Mouse (Mus musculus): Measurements from ENCODE around the gene Ranbp3. TPM values are rescaled to one million over a fixed set of nuclear protein-coding genes. Genes with fewer than 3 reads are reported as not detected.
A peak's percentile ranks its signal among the peaks of the same experiment; 100 is the strongest.

Ranbp3 gene
- polyA plus RNA-seq, 1 experiment from 2014 or later: 105 TPM

- no peak overlapping the region for H3K27ac ChIP-seq (replicated peaks; ENCODE audit: low read depth, low read length)
- H3K4me1 ChIP-seq (ENCODE audit: control insufficient read depth, insufficient read depth, low read length): 0 out of 2 replicates have a peak, but pooled peaks cover 7% of the 10 kb centered on the region
- H3K9me3 ChIP-seq (ENCODE audit: control insufficient read depth, low read length): no peaks in the 10 kb centered on the region
- H3K4me2 ChIP-seq (ENCODE audit: low read length): no peak overlapping the region
- ATAC-seq (ENCODE audit: low FRiP score, low TSS enrichment): no peak
- H3K4me3 ChIP-seq (replicated peaks; ENCODE audit: low read depth, low read length): no peak overlapping the region
- WGBS: 88% methylated on average over 4 of the region's 4 CpGs
- no peaks in the 10 kb centered on the region for H3K36me3 ChIP-seq (ENCODE audit: control insufficient read depth, insufficient read depth, low read length)
- no peak for DNase-seq
- H3K27me3 ChIP-seq (ENCODE audit: control insufficient read depth, insufficient read depth, low read length): peaks cover 13% of the 10 kb centered on the region
- no peak overlapping the region for H3K9ac ChIP-seq (replicated peaks; ENCODE audit: low read length)
These were observed 6.7 kb upstream of the Ranbp3 start for GRCm38 (mm10) chr17:56666384-56666783.

GRCm38 (mm10) chr17:56667591-56667990 is 5.5 kb upstream of the Ranbp3 start:
- Histone ChIP-seq H3K9me3 (ENCODE audit: control insufficient read depth, low read length) (no peaks in the 10 kb centered on the region), H3K27me3 (ENCODE audit: control insufficient read depth, insufficient read depth, low read length) (peaks cover 13% of the 10 kb centered on the region), H3K9ac (replicated peaks; ENCODE audit: low read length) (no peak overlapping the region), H3K4me3 (replicated peaks; ENCODE audit: low read depth, low read length) (no peak overlapping the region), H3K4me2 (ENCODE audit: low read length) (no peak overlapping the region), H3K4me1 (ENCODE audit: control insufficient read depth, insufficient read depth, low read length) (peaks cover 10% of the 10 kb centered on the region; the same call in 1 of the 2 replicates), H3K36me3 (ENCODE audit: control insufficient read depth, insufficient read depth, low read length) (no peaks in the 10 kb centered on the region), H3K27ac (replicated peaks; ENCODE audit: low read depth, low read length) (no peak overlapping the region)
- DNase-seq (no peak), ATAC-seq (ENCODE audit: low FRiP score, low TSS enrichment) (no peak)
- WGBS: 79% methylated on average over 3 of the region's 3 CpGs

DNA sequence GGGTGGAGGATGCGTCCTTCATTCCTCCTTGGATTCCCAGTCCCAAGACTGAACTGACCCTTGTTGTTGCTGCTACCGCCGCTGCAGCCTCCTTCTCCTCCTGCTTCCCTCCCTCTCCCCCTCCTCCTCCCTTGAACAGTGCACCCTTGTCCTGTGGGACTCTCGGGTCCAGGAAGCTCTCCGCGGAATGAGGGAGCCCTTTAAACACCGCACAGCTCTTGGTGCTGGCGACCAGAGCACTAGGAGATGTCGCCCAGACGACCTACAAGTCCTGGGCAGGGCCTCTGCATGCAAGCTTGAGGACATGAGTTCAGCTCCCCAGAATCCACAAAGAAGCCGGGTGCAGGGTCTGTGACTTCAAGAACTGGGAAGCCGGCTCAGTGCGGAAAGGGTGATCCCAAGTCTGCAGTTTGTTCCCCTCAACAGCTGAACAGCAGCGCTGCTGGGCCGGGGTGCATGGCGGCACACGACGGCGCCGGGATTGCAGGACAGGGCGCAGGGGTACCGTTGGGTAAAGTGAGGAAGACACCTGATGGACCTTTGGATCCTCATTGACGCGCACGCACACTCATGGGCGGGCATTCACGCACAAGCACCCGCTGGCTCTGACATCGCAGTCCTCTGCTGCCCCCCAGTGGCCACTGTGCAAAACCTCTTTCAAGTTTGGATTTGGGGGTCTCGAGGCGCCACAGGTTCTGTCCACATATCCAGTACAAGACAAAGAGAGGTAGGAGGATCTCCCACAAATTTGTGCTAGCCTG is 4.5 kb upstream of the Ranbp3 start:
- Histone ChIP-seq H3K9ac (replicated peaks; ENCODE audit: low read length) (peak overlapping the region; percentile 39), H3K4me2 (ENCODE audit: low read length) (peak overlapping the region; percentile 78), H3K4me3 (replicated peaks; ENCODE audit: low read depth, low read length) (peak overlapping the region; percentile 36), H3K36me3 (ENCODE audit: control insufficient read depth, insufficient read depth, low read length) (no peaks in the 10 kb centered on the region), H3K27me3 (ENCODE audit: control insufficient read depth, insufficient read depth, low read length) (peaks cover 13% of the 10 kb centered on the region), H3K9me3 (ENCODE audit: control insufficient read depth, low read length) (no peaks in the 10 kb centered on the region), H3K4me1 (ENCODE audit: control insufficient read depth, insufficient read depth, low read length) (peaks cover 10% of the 10 kb centered on the region; the same call in 1 of the 2 replicates), H3K27ac (replicated peaks; ENCODE audit: low read depth, low read length) (no peak overlapping the region)
- ATAC-seq (ENCODE audit: low FRiP score, low TSS enrichment) (no peak), DNase-seq (peak; percentile 94)
- 7% methylated on average over 31 of the region's 31 CpGs for WGBS

- H3K9ac ChIP-seq (replicated peaks; ENCODE audit: low read length): no peak overlapping the region
- 85% methylated on average over 8 of the region's 8 CpGs for WGBS
These were observed 3.3 kb upstream of the Ranbp3 start for GRCm38 (mm10) chr17:56669766-56670165.

GRCm38 (mm10) chr17:56673647-56674416 is 738 bp downstream of the Ranbp3 start:
- peak overlapping the region; percentile 91 for H3K9ac ChIP-seq (replicated peaks; ENCODE audit: low read length)
- H3K4me2 ChIP-seq (ENCODE audit: low read length): peak overlapping the region; percentile 83
- DNase-seq (no peak), ATAC-seq (ENCODE audit: low FRiP score, low TSS enrichment) (peak; percentile 19; the same call in 1 of the 2 replicates)
- H3K27ac ChIP-seq (replicated peaks; ENCODE audit: low read depth, low read length): peak overlapping the region; percentile 77
- H3K36me3 ChIP-seq (ENCODE audit: control insufficient read depth, insufficient read depth, low read length): peaks cover 16% of the 10 kb centered on the region; the same call in 1 of the 2 replicates
- 1% methylated on average over 37 of the region's 37 CpGs for WGBS
- peaks cover 20% of the 10 kb centered on the region for H3K4me1 ChIP-seq (ENCODE audit: control insufficient read depth, insufficient read depth, low read length)
- H3K9me3 ChIP-seq (ENCODE audit: control insufficient read depth, low read length): no peaks in the 10 kb centered on the region
- no peaks in the 10 kb centered on the region for H3K27me3 ChIP-seq (ENCODE audit: control insufficient read depth, insufficient read depth, low read length)
- peak overlapping the region; percentile 96 for H3K4me3 ChIP-seq (replicated peaks; ENCODE audit: low read depth, low read length)

More at GRCm38 (mm10) chr17:56669766-56670165, 3.3 kb upstream of the Ranbp3 start:
- no peak for ATAC-seq (ENCODE audit: low FRiP score, low TSS enrichment)
- DNase-seq: no peak
- no peak overlapping the region for H3K4me3 ChIP-seq (replicated peaks; ENCODE audit: low read depth, low read length)
- no peak overlapping the region for H3K4me2 ChIP-seq (ENCODE audit: low read length)
- H3K36me3 ChIP-seq (ENCODE audit: control insufficient read depth, insufficient read depth, low read length): no peaks in the 10 kb centered on the region
- H3K27me3 ChIP-seq (ENCODE audit: control insufficient read depth, insufficient read depth, low read length): peaks cover 13% of the 10 kb centered on the region
- H3K4me1 ChIP-seq (ENCODE audit: control insufficient read depth, insufficient read depth, low read length): peaks cover 16% of the 10 kb centered on the region
- no peaks in the 10 kb centered on the region for H3K9me3 ChIP-seq (ENCODE audit: control insufficient read depth, low read length)
- H3K27ac ChIP-seq (replicated peaks; ENCODE audit: low read depth, low read length): no peak overlapping the region

DNA sequence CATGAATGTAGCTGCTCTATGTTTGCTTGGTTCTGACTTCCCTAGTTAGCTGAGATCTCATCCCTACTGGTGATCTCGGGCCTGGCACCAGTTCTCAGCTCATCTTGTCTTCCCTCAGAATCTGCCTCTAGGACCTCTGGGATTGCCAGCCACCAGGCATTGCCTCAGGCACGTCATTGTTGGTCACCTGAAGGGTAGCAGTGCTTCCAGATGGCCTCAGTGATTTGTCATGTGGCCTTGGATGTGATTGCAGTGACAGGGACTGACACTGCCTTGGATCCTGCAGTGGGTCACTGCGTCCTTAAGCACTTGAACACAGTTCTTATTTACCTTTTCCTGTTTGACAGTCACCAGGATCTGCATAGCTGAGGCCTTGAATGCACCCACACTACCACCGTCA is 8.7 kb downstream of the Ranbp3 start:
- no peak overlapping the region for H3K9ac ChIP-seq (replicated peaks; ENCODE audit: low read length)
- 0 out of 2 replicates have a peak, but pooled peaks cover 7% of the 10 kb centered on the region for H3K4me1 ChIP-seq (ENCODE audit: control insufficient read depth, insufficient read depth, low read length)
- peaks cover 40% of the 10 kb centered on the region for H3K36me3 ChIP-seq (ENCODE audit: control insufficient read depth, insufficient read depth, low read length)
- ATAC-seq (ENCODE audit: low FRiP score, low TSS enrichment): no peak
- H3K4me2 ChIP-seq (ENCODE audit: low read length): no peak overlapping the region
- H3K27me3 ChIP-seq (ENCODE audit: control insufficient read depth, insufficient read depth, low read length): no peaks in the 10 kb centered on the region
- WGBS: 91% methylated on average over 4 of the region's 4 CpGs
- DNase-seq: no peak
- no peak overlapping the region for H3K27ac ChIP-seq (replicated peaks; ENCODE audit: low read depth, low read length)
- no peak overlapping the region for H3K4me3 ChIP-seq (replicated peaks; ENCODE audit: low read depth, low read length)
- H3K9me3 ChIP-seq (ENCODE audit: control insufficient read depth, low read length): no peaks in the 10 kb centered on the region

DNA sequence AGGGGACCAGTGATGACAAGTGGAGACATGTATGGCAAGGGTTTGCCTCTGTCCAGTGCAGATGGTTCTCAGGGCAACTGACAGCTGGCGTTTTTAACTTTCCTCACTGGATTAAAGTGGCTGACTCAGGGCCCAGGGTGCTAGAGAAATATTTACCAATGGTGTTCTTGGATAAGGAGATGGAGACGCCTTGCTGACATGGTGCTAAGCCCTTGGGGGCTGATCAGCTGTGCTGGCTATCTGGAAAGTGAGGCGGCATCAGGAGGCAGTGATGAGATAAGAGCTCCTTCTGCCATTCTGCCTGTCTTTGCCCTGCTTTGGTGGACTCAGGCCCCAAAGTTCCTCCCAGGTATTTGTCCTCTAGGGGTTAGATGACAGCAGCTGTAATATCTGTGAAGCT is 9.8 kb downstream of the Ranbp3 start:
- no peak for ATAC-seq (ENCODE audit: low FRiP score, low TSS enrichment)
- WGBS: 80% methylated on average over 3 of the region's 3 CpGs
- H3K36me3 ChIP-seq (ENCODE audit: control insufficient read depth, insufficient read depth, low read length): peaks cover 43% of the 10 kb centered on the region

DNA sequence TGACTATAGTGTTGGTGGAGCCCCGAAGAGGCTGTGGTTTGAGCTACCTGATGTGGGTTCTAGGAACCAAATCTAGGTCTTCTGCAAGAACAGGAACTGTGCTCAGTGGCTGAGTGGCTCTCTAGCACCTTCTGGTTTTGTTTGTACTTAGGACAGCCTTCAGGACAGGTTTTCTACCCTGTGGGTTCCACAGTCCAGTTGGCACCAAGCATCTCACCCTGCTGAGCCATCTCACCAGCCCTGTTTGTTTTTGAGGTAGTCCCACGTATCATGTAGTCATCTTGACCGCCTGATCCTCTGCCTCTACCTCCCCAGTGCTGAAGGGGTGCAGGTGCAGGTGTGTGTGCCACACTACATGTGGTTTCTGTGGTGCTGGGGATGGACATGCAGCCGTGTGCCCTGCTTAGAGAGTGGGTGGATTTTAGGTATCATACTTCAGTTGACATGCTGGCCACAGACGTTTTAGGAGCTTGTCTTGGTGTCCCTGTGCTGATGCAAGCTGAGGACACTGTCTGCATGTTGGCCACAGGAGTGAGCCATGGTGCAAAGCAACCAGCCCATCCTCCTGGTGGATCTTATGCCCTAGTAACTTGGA is 10.5 kb downstream of the Ranbp3 start:
- Histone ChIP-seq H3K4me2 (ENCODE audit: low read length) (no peak overlapping the region), H3K27ac (replicated peaks; ENCODE audit: low read depth, low read length) (no peak overlapping the region), H3K9me3 (ENCODE audit: control insufficient read depth, low read length) (no peaks in the 10 kb centered on the region), H3K4me3 (replicated peaks; ENCODE audit: low read depth, low read length) (no peak overlapping the region), H3K27me3 (ENCODE audit: control insufficient read depth, insufficient read depth, low read length) (no peaks in the 10 kb centered on the region), H3K4me1 (ENCODE audit: control insufficient read depth, insufficient read depth, low read length) (no peaks in the 10 kb centered on the region), H3K9ac (replicated peaks; ENCODE audit: low read length) (no peak overlapping the region), H3K36me3 (ENCODE audit: control insufficient read depth, insufficient read depth, low read length) (peaks cover 47% of the 10 kb centered on the region)
- DNase-seq (no peak), ATAC-seq (ENCODE audit: low FRiP score, low TSS enrichment) (no peak)
- WGBS: 87% methylated on average over 5 of the region's 5 CpGs

More for the DNA sequence above, 9.8 kb downstream of the Ranbp3 start:
- no peak for DNase-seq
- Histone ChIP-seq H3K27ac (replicated peaks; ENCODE audit: low read depth, low read length) (no peak overlapping the region), H3K9ac (replicated peaks; ENCODE audit: low read length) (no peak overlapping the region), H3K9me3 (ENCODE audit: control insufficient read depth, low read length) (no peaks in the 10 kb centered on the region), H3K4me1 (ENCODE audit: control insufficient read depth, insufficient read depth, low read length) (no peaks in the 10 kb centered on the region), H3K4me3 (replicated peaks; ENCODE audit: low read depth, low read length) (no peak overlapping the region), H3K4me2 (ENCODE audit: low read length) (no peak overlapping the region), H3K27me3 (ENCODE audit: control insufficient read depth, insufficient read depth, low read length) (no peaks in the 10 kb centered on the region)
